Mouse (Mus musculus) MEL (cell line): ENCODE results near the gene Pik3ca. TPM values are rescaled to one million over a fixed set of nuclear protein-coding genes. Genes with fewer than 3 reads are reported as not detected.

ENCODE experiments used
- DNase-seq: peaks from one replicate; pipeline ENCODE4 v3.0.0; 2011; ENCODE audit warnings: low read depth, low spot score
- H3K27ac ChIP-seq: 2 replicates; pipeline ENCODE4 v1.5.1; 2012; ENCODE audit warnings: low read depth, mild to moderate bottlenecking, control low read depth, low read length, moderate library complexity; ENCODE audit not compliant: control insufficient read depth
- H3K27me3 ChIP-seq, 2 experiments: fragments of 150-350 bp in 1 of 2; sonication (generic) in 1 of 2; 2 replicates each; pipeline ENCODE4 v1.6.1; 2012; ENCODE audit warnings: low read length in 2 of 2, mild to moderate bottlenecking in 2 of 2, improper control_type of control experiment in 1 of 2, moderate library complexity in 1 of 2; ENCODE audit not compliant: insufficient read depth in 2 of 2, control insufficient read depth in 1 of 2
- H3K36me3 ChIP-seq, 2 experiments: 2 replicates each; pipeline ENCODE4 v1.6.1; 2012 to 2014; ENCODE audit warnings: low read length in 2 of 2, improper control_type of control experiment in 1 of 2, inconsistent platforms in 1 of 2, mild to moderate bottlenecking in 1 of 2; ENCODE audit not compliant: insufficient read depth in 2 of 2, control insufficient read depth in 1 of 2
- H3K4me1 ChIP-seq, 2 experiments: fragments of 150-350 bp in 1 of 2; sonication (generic) in 1 of 2; 2 replicates each; pipeline ENCODE4 v1.6.1; 2012; ENCODE audit warnings: low read length in 2 of 2, improper control_type of control experiment in 1 of 2, mild to moderate bottlenecking in 1 of 2; ENCODE audit not compliant: insufficient read depth in 2 of 2, control insufficient read depth in 1 of 2
- H3K4me3 ChIP-seq, 2 experiments: fragments of 150-350 bp in 1 of 2; sonication (generic) in 1 of 2; 2 replicates each; pipeline ENCODE4 v1.5.1; 2012; ENCODE audit warnings: low read depth in 2 of 2, low read length in 2 of 2, mild to moderate bottlenecking in 2 of 2, moderate library complexity in 2 of 2, control low read depth in 1 of 2, improper control_type of control experiment in 1 of 2; ENCODE audit not compliant: control insufficient read depth in 1 of 2, insufficient read depth in 1 of 2
- H3K79me2 ChIP-seq: 2 replicates; pipeline ENCODE4 v1.6.1; 2012; ENCODE audit warnings: mild to moderate bottlenecking, low read length, moderate library complexity; ENCODE audit not compliant: control insufficient read depth, poor library complexity, insufficient read depth
- H3K9ac ChIP-seq: 2 replicates; pipeline ENCODE4 v1.6.1; 2012; ENCODE audit warnings: low read depth, mild to moderate bottlenecking, control low read depth, low read length, moderate library complexity; ENCODE audit not compliant: control insufficient read depth, poor library complexity, severe bottlenecking
- H3K9me3 ChIP-seq: fragments of 150-350 bp; sonication (generic); replicated peaks from 2 replicates; pipeline ENCODE4 v1.6.1; 2012; ENCODE audit warnings: mild to moderate bottlenecking, low read length, improper control_type of control experiment, moderate library complexity; ENCODE audit not compliant: insufficient read depth
- CHD1 ChIP-seq: IDR thresholded peaks from 2 replicates; pipeline ENCODE4 v1.6.1; 2012; ENCODE audit warnings: low read depth, mild to moderate bottlenecking, inconsistent platforms, low read length, improper control_type of control experiment
- CHD2 ChIP-seq: IDR thresholded peaks from 2 replicates; pipeline ENCODE4 v1.6.1; 2011; ENCODE audit warnings: low read length, improper control_type of control experiment
- ELF1 ChIP-seq: IDR thresholded peaks from 2 replicates; pipeline ENCODE4 v1.6.1; 2014; ENCODE audit warnings: low read depth, mild to moderate bottlenecking, inconsistent platforms, low read length, improper control_type of control experiment, moderate library complexity
- EP300 ChIP-seq, 2 experiments: IDR thresholded peaks; 2 replicates each; pipeline ENCODE4 v1.6.1; 2011; ENCODE audit warnings: improper control_type of control experiment in 2 of 2, low read length in 2 of 2, low read depth in 1 of 2, mild to moderate bottlenecking in 1 of 2
- ETS1 ChIP-seq: IDR thresholded peaks from 2 replicates; pipeline ENCODE4 v1.6.1; 2012; ENCODE audit warnings: low read depth, mild to moderate bottlenecking, inconsistent platforms, low read length, improper control_type of control experiment, moderate library complexity
- GABPA ChIP-seq: IDR thresholded peaks from 2 replicates; pipeline ENCODE4 v1.6.1; 2012; ENCODE audit warnings: low read depth, mild to moderate bottlenecking, inconsistent platforms, low read length, improper control_type of control experiment, moderate library complexity
- GATA1 ChIP-seq: IDR thresholded peaks from 2 replicates; pipeline ENCODE4 v1.6.1; 2011; ENCODE audit warnings: low read depth, low read length, improper control_type of control experiment
- HCFC1 ChIP-seq: IDR thresholded peaks from 2 replicates; pipeline ENCODE4 v1.6.1; 2012; ENCODE audit warnings: low read depth, mild to moderate bottlenecking, inconsistent platforms, low read length, improper control_type of control experiment, moderate library complexity
- JUND ChIP-seq: IDR thresholded peaks from 2 replicates; pipeline ENCODE4 v1.6.1; 2011; ENCODE audit warnings: low read depth, mild to moderate bottlenecking, improper control_type of control experiment, low read length
- MYB ChIP-seq: IDR thresholded peaks from 2 replicates; pipeline ENCODE4 v1.6.1; 2011; ENCODE audit warnings: mild to moderate bottlenecking, low read depth, low read length, improper control_type of control experiment
- POLR2AphosphoS2 ChIP-seq: IDR thresholded peaks from 2 replicates; pipeline ENCODE4 v1.6.1; 2011; ENCODE audit warnings: low read length, improper control_type of control experiment
- SIN3A ChIP-seq: IDR thresholded peaks from 2 replicates; pipeline ENCODE4 v1.6.1; 2012; ENCODE audit warnings: low read length, improper control_type of control experiment, inconsistent platforms
- TAL1 ChIP-seq: IDR thresholded peaks from 2 replicates; pipeline ENCODE4 v1.6.1; 2012; ENCODE audit warnings: mild to moderate bottlenecking, inconsistent platforms, low read length, moderate library complexity, mixed read lengths
- TBP ChIP-seq: IDR thresholded peaks from 2 replicates; pipeline ENCODE4 v1.8.0; 2011; ENCODE audit warnings: low read depth, low read length, improper control_type of control experiment
- TCF12 ChIP-seq: IDR thresholded peaks from 2 replicates; pipeline ENCODE4 v1.6.1; 2014; ENCODE audit warnings: low read depth, mild to moderate bottlenecking, inconsistent platforms, low read length, improper control_type of control experiment, moderate library complexity
- UBTF ChIP-seq: IDR thresholded peaks from 2 replicates; pipeline ENCODE4 v1.6.1; 2012; ENCODE audit warnings: low read depth, mild to moderate bottlenecking, inconsistent platforms, low read length, improper control_type of control experiment, moderate library complexity, borderline replicate concordance; ENCODE audit not compliant: insufficient read depth
- USF1 ChIP-seq: IDR thresholded peaks from 2 replicates; pipeline ENCODE4 v1.6.1; 2014; ENCODE audit warnings: low read depth, mild to moderate bottlenecking, inconsistent platforms, low read length, improper control_type of control experiment, moderate library complexity
- USF2 ChIP-seq, 2 experiments: IDR thresholded peaks; 2 replicates each; pipeline ENCODE4 v1.6.1; 2011 to 2012; ENCODE audit warnings: improper control_type of control experiment in 2 of 2, low read length in 2 of 2, borderline replicate concordance in 1 of 2, inconsistent platforms in 1 of 2, low read depth in 1 of 2, mild to moderate bottlenecking in 1 of 2; ENCODE audit not compliant: insufficient read depth in 1 of 2
- ZKSCAN1 ChIP-seq: IDR thresholded peaks from 2 replicates; pipeline ENCODE4 v1.6.1; 2012; ENCODE audit warnings: low read depth, mild to moderate bottlenecking, inconsistent platforms, low read length, improper control_type of control experiment, moderate library complexity
- ZMIZ1 ChIP-seq: IDR thresholded peaks from 2 replicates; pipeline ENCODE4 v1.6.1; 2012; ENCODE audit warnings: low read depth, mild to moderate bottlenecking, inconsistent platforms, low read length, improper control_type of control experiment, moderate library complexity
- polyA plus RNA-seq, 2 experiments: library from polyadenylated mRNA; stranded (reverse) in 1 of 2; unstranded in 1 of 2; fragments of >175 nt in 1 of 2; fragments of >200 nt in 1 of 2; gene quantifications; 2 replicates each; pipeline versions ENCODE4 v1.2.1 to v1.2.4; 2012; ENCODE audit warnings: low replicate concordance in 2 of 2, low read depth in 1 of 2; ENCODE audit not compliant: insufficient read length in 2 of 2, insufficient read depth in 1 of 2, missing spikeins in 1 of 2
- total RNA-seq: library from RNA; depleted of rRNA; stranded (reverse); fragments of 300-350 nt; gene quantifications from 2 replicates; pipeline ENCODE4 v1.2.3, GENCODE M21; 2012

The Pik3ca gene
- total and polyA plus RNA-seq, 3 experiments, result 11.7 to 13.1 TPM; not detected in 1

DNA sequence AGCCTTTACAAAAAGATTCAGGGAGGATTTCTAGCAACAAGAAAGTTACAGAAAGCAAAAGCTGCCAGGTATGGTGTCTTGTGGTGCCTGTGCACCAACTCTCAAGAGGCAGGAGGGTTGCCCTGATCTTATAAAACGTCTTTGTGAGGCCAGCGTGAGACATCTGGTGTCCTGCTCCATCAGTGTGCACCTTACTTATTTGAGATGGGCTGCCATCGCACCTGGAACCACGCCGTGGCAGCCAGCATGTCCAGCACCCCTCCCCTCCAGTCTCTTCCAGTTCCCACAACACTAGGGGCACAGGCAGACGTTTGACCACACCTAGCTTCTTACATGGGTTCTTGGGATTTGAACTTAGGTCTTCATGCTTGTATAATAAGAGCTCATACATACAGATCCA lies 90.7 kb downstream of the Pik3ca start (continued):
- no peak for TF ChIP-seq MYB

DNA sequence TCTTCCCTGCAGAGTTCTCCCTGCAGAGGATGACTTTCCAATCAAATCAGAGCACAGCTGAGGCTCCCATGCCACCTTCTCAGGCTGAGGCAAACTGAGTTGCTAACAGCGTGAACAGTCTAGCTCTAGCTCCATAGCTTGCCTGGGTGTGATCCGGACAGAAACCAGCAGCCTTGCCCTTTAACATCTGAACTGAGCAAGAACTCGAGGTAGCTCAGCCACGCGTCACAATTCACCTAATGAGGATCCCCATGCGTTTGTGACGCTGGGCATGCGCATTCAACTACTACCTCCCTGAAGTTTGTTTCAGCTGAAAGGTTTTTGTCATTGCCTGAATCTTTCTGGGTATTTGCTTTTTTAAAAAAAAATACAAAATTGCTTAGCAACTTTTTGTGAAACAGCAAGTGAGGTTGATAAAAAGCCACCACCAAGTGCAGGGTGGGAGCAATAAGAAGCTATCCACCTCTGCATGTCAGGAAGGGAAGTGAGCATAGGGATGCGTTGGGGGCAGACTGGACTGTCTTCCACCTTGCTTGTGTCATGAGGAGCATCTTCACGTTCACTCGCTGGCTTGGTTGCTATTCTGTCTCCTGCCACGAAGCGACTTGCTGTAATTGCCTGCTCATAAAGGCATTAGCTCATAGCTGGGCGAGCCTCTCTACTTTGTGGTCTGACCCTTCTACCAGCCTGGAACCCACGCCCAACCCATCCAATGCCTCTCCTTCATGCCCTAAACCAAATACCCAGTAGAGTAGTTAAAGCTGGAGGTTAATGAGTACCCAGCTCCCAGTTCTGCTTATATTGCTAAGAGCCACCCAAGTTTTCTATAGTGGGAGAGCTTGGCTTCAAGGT lies 92.8 kb downstream of the Pik3ca start:
- no peak for DNase-seq

DNA sequence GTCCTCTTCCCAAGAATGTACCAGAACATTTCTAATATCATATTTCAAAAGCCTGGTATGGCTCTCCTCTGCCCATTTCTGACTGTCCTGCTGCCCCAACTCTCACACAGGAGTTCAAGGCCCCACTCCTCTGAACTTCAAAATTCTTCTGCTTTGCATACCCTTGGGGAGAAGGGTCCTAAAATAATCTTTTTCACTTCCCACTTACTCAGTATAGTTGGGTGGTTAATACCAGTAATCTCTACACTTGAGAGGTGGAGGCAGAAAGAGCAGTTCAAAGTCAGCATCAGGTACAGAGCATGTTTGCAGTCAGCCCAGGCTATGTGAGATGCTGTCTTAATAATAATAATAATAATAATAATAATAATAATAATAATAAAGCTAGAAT lies 93.5 kb downstream of the Pik3ca start:
- DNase-seq, result no peak
- Histone ChIP-seq H3K4me1 (peaks cover 0 to 2% of the 10 kb centered on the region in 2 experiments; a peak in 1 of 4 replicates), H3K79me2 (no peaks in the 10 kb centered on the region), H3K9me3 (no peaks in the 10 kb centered on the region), H3K9ac (no peak overlapping the region), H3K36me3 (no peaks in the 10 kb centered on the region), H3K27me3 (peaks cover 0 to 3% of the 10 kb centered on the region in 2 experiments; a peak in 1 of 4 replicates), H3K27ac (no peak overlapping the region), H3K4me3 (no peak overlapping the region)
- no peak for TF ChIP-seq CHD2
- TF ChIP-seq JUND, result no peak
- TF ChIP-seq ZMIZ1, result no peak
- no peak for TF ChIP-seq ETS1
- no peak for TF ChIP-seq TCF12
- TF ChIP-seq GABPA, result no peak
- TF ChIP-seq USF2 (IDR thresholded peaks at IDR 0.05; ENCODE audit: borderline replicate concordance in 1 of 2, insufficient read depth in 1 of 2, low read depth in 1 of 2, low read length in 2 of 2), result no peak
- TF ChIP-seq GATA1, result no peak
- no peak for TF ChIP-seq UBTF
- no peak for TF ChIP-seq EP300 (IDR thresholded peaks at IDR 0.05; ENCODE audit: low read depth in 1 of 2, low read length in 2 of 2)
- TF ChIP-seq SIN3A, result no peak
- no peak for TF ChIP-seq USF1
- no peak for TF ChIP-seq TBP
- no peak for TF ChIP-seq ELF1

More for the DNA sequence above, 92.8 kb downstream of the Pik3ca start:
- H3K9me3 ChIP-seq, result no peaks in the 10 kb centered on the region
- H3K4me3 ChIP-seq, result no peak overlapping the region
- no peaks in the 10 kb centered on the region for H3K79me2 ChIP-seq
- no peak overlapping the region for H3K27ac ChIP-seq
- H3K4me1 ChIP-seq, result peaks cover 0 to 2% of the 10 kb centered on the region in 2 experiments; a peak in 1 of 4 replicates
- TF ChIP-seq TAL1, result no peak
- no peak for TF ChIP-seq CHD1
- TF ChIP-seq HCFC1, result no peak
- TF ChIP-seq ZMIZ1, result no peak
- TF ChIP-seq SIN3A, result no peak
- TF ChIP-seq POLR2AphosphoS2, result no peak
- TF ChIP-seq TBP, result no peak
- TF ChIP-seq ZKSCAN1, result no peak
- TF ChIP-seq USF1, result no peak
- no peaks in the 10 kb centered on the region for H3K36me3 ChIP-seq
- no peak overlapping the region for H3K9ac ChIP-seq
- peaks cover 0 to 3% of the 10 kb centered on the region in 2 experiments; a peak in 1 of 4 replicates for H3K27me3 ChIP-seq
